Mouse (Mus musculus): ENCODE data around the gene Krt20.

Krt20 gene

DNA sequence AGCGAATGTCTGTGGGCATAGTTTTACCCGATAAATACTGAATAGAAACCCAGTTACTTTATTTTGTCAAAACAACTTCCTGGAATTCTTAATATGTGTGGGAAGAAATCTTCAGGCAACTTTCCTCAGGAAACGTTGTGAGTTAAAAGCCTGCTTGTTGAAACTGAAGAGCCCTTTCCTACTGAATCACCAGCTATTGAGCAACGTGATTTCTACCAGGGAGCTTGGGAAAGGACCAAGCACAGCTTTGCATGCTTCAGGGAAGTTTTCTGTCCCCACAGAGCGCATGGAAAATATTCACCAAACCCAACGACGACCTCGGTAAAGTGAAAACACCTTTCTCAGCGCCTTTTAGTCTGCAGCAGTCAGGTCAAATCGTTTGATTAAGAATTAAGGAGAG, 31.8 kb downstream of the Krt20 start:
- no peak for DNase-seq

DNA sequence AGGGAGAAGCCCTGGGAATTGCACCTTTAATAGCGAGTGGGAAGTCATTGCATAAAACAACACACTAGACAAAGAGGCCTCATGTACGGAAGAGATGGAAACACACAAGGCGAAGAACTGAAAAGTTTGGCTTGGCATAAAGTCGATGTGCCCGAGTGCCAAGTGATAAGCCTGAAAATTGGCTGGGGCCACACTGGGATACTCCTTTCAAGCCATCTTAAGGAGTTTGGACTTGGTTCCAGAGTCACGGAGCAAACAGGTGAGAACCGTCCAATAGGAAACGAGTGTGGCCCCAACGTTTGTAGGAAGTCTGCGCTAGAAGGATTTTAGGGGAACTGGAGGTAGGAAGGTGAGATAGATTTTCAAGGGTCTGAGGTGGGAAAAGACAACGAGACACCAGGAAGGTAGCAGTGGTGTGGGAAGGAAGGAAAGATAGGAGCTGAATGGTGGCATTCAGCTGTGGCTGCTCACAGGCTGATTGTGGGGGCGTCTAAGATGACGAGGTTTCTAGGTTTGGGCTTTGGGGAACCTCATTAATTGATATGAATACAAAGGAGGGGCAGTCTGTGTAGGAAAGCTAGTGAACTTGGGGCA, 37.9 kb downstream of the Krt20 start:
- DNase-seq, result no peak

GRCm38 (mm10) chr11:99398832-99399231, 39.1 kb downstream of the Krt20 start:
- DNase-seq, result no peak

DNA sequence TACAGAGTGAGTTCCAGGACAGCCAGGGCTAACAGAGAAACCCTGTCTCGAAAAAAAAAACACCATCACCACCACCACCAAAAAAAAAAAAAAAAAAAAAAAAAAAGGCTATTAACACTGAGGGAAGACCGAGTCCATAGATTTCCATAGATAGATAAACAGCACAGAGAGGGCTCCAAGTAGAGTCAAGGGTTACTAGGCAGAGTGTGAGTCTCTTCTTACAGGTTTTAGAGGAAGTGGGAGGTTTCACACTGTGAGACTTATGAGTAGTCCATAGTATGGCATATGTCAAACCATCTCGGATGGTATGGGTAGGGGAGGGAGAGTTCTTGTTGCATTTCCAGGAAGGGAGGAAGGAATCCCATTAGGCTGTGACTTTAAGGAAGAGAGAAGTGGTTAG, 39.9 kb downstream of the Krt20 start:
- no peak for DNase-seq

DNA sequence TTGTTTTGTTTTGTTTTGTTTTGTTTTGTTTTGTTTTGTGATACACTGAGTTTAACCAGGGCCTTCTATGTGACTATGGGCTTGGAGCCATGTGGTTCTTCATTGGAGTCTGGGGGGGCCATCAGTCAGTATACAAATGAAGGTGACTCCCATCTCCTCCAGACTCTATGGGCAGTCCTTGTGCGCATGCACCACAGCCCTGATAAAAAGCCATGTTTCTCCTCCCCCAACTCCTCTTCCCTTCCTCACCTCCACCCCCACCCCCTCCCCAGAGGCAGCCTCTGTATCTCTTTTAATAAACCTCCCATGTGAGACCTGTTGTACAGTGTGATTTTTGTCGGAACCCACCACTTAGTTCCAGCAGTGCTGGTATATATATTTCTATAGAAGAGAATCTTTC, 41.3 kb downstream of the Krt20 start:
- no peak for DNase-seq

DNA sequence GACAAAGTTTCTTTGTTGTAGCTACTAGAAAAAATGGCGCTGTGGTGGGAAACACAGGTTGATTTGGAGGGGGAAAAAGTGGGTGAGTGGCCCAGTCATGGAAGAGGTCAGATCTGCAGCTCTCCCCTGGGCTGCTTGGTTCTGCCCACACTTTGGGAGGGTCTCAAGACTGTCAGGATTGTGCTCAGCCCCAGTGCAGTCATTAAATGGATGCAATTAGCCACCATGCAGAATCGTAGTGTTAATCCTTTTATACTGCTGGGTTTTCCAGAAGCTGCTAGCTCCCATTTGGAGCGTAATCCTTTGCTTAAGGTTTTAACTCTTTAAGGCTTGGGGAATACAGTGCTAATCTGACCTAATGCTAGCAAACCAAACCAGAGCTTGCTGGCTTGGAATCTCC, 41.9 kb downstream of the Krt20 start:
- no peak for DNase-seq

GRCm38 (mm10) chr11:99392492-99392891, 45.5 kb downstream of the Krt20 start:
- DNase-seq, result no peak

GRCm38 (mm10) chr11:99391375-99391774, 46.6 kb downstream of the Krt20 start:
- DNase-seq, result no peak

DNA sequence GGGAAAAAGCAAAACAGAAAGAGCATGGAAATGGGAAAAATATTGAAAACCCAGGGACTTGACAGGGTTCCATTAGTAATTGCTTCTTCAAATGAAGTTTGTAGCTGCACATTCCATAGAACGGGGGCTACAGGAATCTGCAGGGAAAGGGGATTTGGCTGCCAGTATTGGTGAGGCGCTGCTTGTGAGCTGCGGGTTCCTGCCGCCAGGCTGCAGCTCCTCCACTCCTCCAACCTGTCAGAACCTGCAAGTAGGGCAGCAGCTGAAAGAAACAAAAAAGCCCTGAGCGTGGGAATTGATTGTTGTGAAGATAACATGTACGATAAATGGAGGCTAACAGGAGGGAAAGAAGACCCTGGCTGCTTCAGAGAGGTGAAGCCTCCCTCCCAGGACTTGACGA, 47.1 kb downstream of the Krt20 start:
- DNase-seq, result no peak

GRCm38 (mm10) chr11:99389264-99389663, 48.7 kb downstream of the Krt20 start, which contains the start of gene Krt10:
Gene Krt10 (minus strand): TSS chr11:99389364.
- no peak for DNase-seq

DNA sequence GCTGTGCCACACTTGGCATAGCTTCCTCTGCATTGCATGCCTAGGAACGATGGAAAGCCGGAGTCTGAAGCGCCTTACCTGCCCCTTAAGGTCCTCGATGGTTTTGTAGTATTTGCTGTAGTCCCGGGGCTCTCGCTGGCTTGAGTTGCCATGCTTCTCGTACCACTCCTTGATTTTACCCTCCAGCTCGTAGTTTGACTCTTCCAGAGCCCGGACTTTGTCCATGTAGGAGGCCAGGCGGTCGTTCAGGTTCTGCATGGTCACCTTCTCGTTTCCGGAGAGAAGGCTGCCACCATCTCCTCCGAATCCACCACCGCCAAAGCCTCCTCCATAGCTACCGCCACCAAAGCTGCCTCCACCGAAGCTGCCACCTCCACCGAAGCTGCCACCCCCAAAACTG, 49.3 kb downstream of the Krt20 start:
- no peak for DNase-seq

GRCm38 (mm10) chr11:99385813-99386721, 51.9 kb downstream of the Krt20 start:
- peak; percentile 93 for DNase-seq

DNA sequence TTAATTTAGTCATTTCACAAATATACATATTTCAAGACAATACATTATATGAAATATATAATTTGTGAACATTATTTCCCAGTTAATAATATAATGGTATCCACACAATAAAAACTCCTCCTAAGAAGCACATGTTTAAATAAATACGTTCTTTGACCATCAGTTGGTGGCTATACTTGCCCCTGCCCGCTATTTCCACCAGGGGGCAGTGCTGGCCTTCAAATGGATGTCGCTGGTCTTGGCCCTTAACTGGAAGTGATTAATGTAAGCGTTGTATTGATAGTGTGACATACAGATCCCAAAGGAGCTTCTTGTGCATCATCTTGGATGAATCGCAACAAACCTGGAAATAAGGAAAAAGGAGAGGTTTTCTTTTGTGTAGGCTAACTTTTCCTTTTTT, 58.4 kb downstream of the Krt20 start:
- DNase-seq, result peak; percentile 52

All from cerebellum, adult 9-11 months (tissue).